Mouse (Mus musculus): ENCODE data around the gene Ccdc174.

- TF ChIP-seq CTCF (IDR thresholded peaks at IDR 0.05; ENCODE audit: low read depth), result no peak
- no peak for TF ChIP-seq EP300 (IDR thresholded peaks at IDR 0.05; ENCODE audit: low read depth)
These were observed 38.6 kb upstream of the Ccdc174 start for GRCm38 (mm10) chr6:91839010-91839871.

Data from liver, embryonic 14.5 days (tissue).